Mouse (Mus musculus): ENCODE measurements around the gene Mospd3.

- TF ChIP-seq POLR2A (IDR thresholded peaks at IDR 0.05; ENCODE audit: borderline replicate concordance, control insufficient read depth, low read depth, low read length): no peak
- no peak for TF ChIP-seq CTCF (IDR thresholded peaks at IDR 0.05; ENCODE audit: control insufficient read depth, insufficient read depth, low read length)
Observed at GRCm38 (mm10) chr5:137553000-137553399, 47.9 kb downstream of the Mospd3 start.
